Mouse (Mus musculus): ENCODE results near the gene Phf11d.
A peak's percentile ranks its signal among the peaks of the same experiment; 100 is the strongest.
"Not testable (repeated sequence)": the region's sequence is repeated elsewhere in the genome, so short reads cannot be mapped to it uniquely, and the experiment has no call there.

Gene Phf11d

GRCm38 (mm10) chr14:59365244-59365644 is at the start of gene Phf11d:
Gene Phf11d (minus strand): TSS chr14:59365470.
- no peak for DNase-seq (ENCODE audit: extremely low spot score, low spot score)

DNA sequence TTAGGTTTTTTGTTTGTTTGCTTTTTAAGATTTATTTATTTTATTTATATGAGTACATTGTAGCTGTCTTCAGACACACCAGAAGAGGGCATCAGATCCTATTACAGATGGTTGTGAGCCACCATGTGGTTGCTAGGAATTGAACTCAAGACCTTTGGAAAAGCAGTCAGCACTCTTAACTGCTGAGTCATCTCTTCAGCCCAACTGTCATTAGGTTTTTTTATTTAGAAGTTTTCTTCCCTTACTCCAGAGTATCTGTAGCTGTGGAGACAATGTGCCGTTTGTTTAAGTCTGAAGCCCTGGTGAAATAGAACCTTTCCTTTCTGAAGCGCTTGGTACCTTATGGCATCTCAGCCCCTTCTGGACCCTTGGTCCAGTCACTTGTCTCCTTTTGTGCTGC is 49.7 kb upstream of the Phf11d start:
- not testable (repeated sequence) for DNase-seq (ENCODE audit: extremely low spot score, low spot score)

- no peak for DNase-seq (ENCODE audit: extremely low spot score, low spot score)
Observed at GRCm38 (mm10) chr14:59396999-59397398, 31.7 kb upstream of the Phf11d start.

DNA sequence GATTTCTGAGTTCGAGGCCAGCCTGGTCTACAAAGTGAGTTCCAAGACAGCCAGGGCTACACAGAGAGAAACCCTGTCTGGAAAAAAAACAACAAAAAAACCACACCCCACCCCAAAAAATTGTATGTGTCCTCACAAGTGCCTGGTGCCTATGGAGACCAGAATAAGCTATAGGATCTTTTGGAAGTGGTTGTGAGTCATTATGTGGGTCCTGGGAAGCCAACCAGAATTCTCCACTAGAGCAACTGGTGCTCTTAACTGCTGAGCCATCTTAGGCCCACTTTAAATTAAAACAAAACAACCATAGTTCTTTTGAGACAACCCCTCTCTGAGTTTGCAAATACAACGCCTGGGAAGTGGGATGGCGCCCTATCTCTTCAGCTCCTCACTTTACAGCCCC is 30.0 kb upstream of the Phf11d start, which contains the start of gene Phf11c:
Phf11c (minus strand) TSS at position 101 of the 400 bp plus-strand sequence.
- DNase-seq (ENCODE audit: extremely low spot score, low spot score): no peak

GRCm38 (mm10) chr14:59390181-59390580 is 24.9 kb upstream of the Phf11d start:
- DNase-seq (ENCODE audit: extremely low spot score, low spot score): not testable (repeated sequence)

DNA sequence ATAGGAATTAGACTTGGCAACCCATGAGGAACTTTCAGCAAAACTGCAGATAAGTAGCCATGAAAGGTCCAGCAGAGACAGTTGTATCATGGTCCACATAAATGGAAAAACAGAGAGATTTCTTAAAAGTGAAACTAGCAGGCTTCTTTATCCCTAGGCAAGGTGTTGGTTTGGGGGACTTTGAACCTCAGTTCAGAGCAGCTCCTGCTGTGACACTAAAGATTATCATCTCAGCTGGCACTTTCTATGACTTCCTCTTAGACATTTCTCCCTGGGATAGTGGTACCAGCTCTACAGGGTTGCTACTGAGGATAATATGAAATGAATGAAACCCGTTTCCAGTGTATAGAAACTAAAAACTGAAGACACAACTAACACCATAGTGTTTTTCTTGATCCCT is 24.3 kb upstream of the Phf11d start:
- DNase-seq (ENCODE audit: extremely low spot score, low spot score): no peak

DNA sequence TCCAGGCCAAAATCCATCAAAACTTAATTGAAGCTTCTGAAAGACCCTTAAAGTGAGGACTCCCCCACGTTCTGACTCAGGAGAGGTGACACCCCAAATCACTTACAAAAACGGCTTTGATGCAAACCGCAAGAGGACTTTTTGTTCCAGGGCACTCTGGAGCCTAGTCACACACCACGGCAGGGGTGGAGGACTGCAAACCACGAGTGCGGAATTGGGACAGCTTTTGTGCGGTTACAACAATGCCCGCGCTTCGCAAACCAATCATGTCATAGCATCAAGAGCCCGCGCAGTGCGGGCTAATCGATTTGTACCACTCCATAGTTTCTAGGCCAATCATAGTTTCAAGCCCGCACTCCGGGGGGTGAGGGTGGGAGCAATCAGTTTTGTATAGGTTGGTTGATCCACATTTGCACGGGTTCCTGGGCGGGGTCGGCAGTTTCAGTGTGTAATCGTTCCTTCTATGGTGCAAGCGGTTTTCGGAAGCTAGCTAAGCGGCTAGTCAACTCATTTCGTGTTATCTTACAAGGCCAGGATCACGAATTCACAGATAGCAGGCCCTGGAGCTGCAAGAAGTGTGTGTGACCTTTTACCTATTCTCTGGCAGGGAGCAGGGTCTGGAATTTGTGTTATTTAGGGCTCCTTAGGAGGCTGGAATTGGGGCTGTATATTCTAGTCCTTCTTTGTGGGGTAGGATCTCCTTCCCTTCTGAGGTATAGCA is 5.2 kb upstream of the Phf11d start:
- DNase-seq (ENCODE audit: extremely low spot score, low spot score): no peak

GRCm38 (mm10) chr14:59366386-59367105 is 1.3 kb upstream of the Phf11d start:
- no peak for DNase-seq (ENCODE audit: extremely low spot score, low spot score)

- not testable (repeated sequence) for DNase-seq (ENCODE audit: extremely low spot score, low spot score)
Observed at GRCm38 (mm10) chr14:59341189-59341588, 24.1 kb downstream of the Phf11d start, which contains the start of gene Phf11b. Gene Phf11b (minus strand): TSS chr14:59341351.

DNA sequence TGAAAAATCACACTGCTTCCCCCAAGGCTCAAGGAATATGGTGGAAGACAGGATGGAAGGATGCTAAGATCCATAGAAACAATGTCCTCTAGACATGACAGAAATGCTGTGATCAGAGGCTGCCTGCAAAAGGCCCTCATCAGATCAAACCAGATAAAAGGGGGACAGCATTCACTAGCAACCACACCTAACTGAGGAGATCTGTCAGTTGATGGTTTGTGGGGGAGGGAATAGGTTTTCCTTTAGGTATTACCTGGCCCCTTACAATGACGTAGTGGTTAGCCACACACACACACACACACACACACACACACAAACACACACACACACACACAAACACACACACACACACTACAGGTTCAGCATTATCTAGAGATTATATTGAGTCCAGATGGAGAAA is 25.7 kb downstream of the Phf11d start:
- no peak for DNase-seq (ENCODE audit: extremely low spot score, low spot score)

- not testable (repeated sequence) for DNase-seq (ENCODE audit: extremely low spot score, low spot score)
Observed at GRCm38 (mm10) chr14:59336056-59336455, 29.2 kb downstream of the Phf11d start.

GRCm38 (mm10) chr14:59330499-59330898 is 34.8 kb downstream of the Phf11d start:
- DNase-seq (ENCODE audit: extremely low spot score, low spot score): peak; percentile 14

DNA sequence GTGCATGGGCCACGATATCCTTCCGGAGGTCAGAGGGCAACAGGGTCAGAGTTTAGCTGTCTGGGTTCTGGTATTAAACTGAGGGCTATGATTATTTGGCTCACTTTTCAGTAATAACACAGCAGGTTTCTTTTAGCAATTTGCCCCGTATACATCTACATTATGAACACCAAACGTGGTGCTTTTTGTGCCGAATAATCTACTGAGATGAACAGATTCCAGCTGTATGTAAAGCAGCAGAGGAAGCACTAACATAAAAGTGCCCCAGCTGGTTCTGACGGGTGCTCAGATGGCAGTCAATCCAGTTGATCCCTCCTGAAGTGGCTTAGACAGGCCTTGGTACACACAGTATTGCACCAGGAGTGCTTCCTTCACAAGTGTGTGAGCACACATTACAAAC is 45.3 kb downstream of the Phf11d start:
- not testable (repeated sequence) for DNase-seq (ENCODE audit: extremely low spot score, low spot score)

- not testable (repeated sequence) for DNase-seq (ENCODE audit: extremely low spot score, low spot score)
Observed at GRCm38 (mm10) chr14:59319036-59319435, 46.2 kb downstream of the Phf11d start.

Measured in neural tube, embryonic 10.5 days (tissue).